Mouse (Mus musculus): ENCODE data around the gene Cnot4. TPM values are rescaled to one million over a fixed set of nuclear protein-coding genes. Genes with fewer than 3 reads are reported as not detected.

Gene Cnot4
- polyA plus RNA-seq, 1 experiment from 2014 or later, result 21.6 TPM

GRCm38 (mm10) chr6:35147726-35148422 is 14.3 kb upstream of the Cnot4 start:
- Histone ChIP-seq H3K36me3 (ENCODE audit: control insufficient read depth, insufficient read depth, low read length) (no peaks in the 10 kb centered on the region), H3K4me2 (ENCODE audit: low read depth, low read length) (no peak overlapping the region), H3K4me3 (replicated peaks; ENCODE audit: low read length) (no peak overlapping the region), H3K9me3 (replicated peaks; ENCODE audit: control insufficient read depth, low read length) (no peaks in the 10 kb centered on the region), H3K4me1 (ENCODE audit: control insufficient read depth, insufficient read depth, low read length) (no peaks in the 10 kb centered on the region), H3K27ac (ENCODE audit: low read length) (no peak overlapping the region), H3K9ac (ENCODE audit: low read length) (no peak overlapping the region), H3K27me3 (ENCODE audit: control insufficient read depth, insufficient read depth, low read length) (no peaks in the 10 kb centered on the region)
- ATAC-seq (ENCODE audit: insufficient read depth, low FRiP score), result no peak
- WGBS, result 78% methylated on average over 3 of the region's 3 CpGs

GRCm38 (mm10) chr6:35145569-35145968 is 12.0 kb upstream of the Cnot4 start:
- Histone ChIP-seq H3K27me3 (ENCODE audit: control insufficient read depth, insufficient read depth, low read length) (no peaks in the 10 kb centered on the region), H3K9me3 (replicated peaks; ENCODE audit: control insufficient read depth, low read length) (no peaks in the 10 kb centered on the region), H3K36me3 (ENCODE audit: control insufficient read depth, insufficient read depth, low read length) (no peaks in the 10 kb centered on the region), H3K27ac (ENCODE audit: low read length) (no peak overlapping the region), H3K9ac (ENCODE audit: low read length) (no peak overlapping the region), H3K4me2 (ENCODE audit: low read depth, low read length) (no peak overlapping the region), H3K4me3 (replicated peaks; ENCODE audit: low read length) (no peak overlapping the region), H3K4me1 (ENCODE audit: control insufficient read depth, insufficient read depth, low read length) (no peaks in the 10 kb centered on the region)
- 89% methylated on average over 2 of the region's 2 CpGs for WGBS
- no peak for ATAC-seq (ENCODE audit: insufficient read depth, low FRiP score)

- ATAC-seq (ENCODE audit: insufficient read depth, low FRiP score), result no peak
- Histone ChIP-seq H3K9me3 (replicated peaks; ENCODE audit: control insufficient read depth, low read length) (no peaks in the 10 kb centered on the region), H3K27ac (ENCODE audit: low read length) (no peak overlapping the region), H3K4me1 (ENCODE audit: control insufficient read depth, insufficient read depth, low read length) (no peaks in the 10 kb centered on the region), H3K4me3 (replicated peaks; ENCODE audit: low read length) (no peak overlapping the region), H3K27me3 (ENCODE audit: control insufficient read depth, insufficient read depth, low read length) (no peaks in the 10 kb centered on the region), H3K4me2 (ENCODE audit: low read depth, low read length) (no peak overlapping the region), H3K9ac (ENCODE audit: low read length) (no peak overlapping the region), H3K36me3 (ENCODE audit: control insufficient read depth, insufficient read depth, low read length) (no peaks in the 10 kb centered on the region)
- WGBS, result 88% methylated on average over 1 of the region's 1 CpGs
These were observed 6.8 kb upstream of the Cnot4 start for GRCm38 (mm10) chr6:35140351-35140750.

GRCm38 (mm10) chr6:35134844-35135243 is 1.3 kb upstream of the Cnot4 start:
- 42% methylated on average over 2 of the region's 2 CpGs for WGBS
- no peak for ATAC-seq (ENCODE audit: insufficient read depth, low FRiP score)
- H3K27ac ChIP-seq (ENCODE audit: low read length), result no peak overlapping the region
- peak overlapping the region; percentile 85 for H3K4me2 ChIP-seq (ENCODE audit: low read depth, low read length)
- H3K4me1 ChIP-seq (ENCODE audit: control insufficient read depth, insufficient read depth, low read length), result peaks cover 12% of the 10 kb centered on the region
- H3K9me3 ChIP-seq (replicated peaks; ENCODE audit: control insufficient read depth, low read length), result no peaks in the 10 kb centered on the region
- H3K4me3 ChIP-seq (replicated peaks; ENCODE audit: low read length), result no peak overlapping the region
- 0 out of 2 replicates have a peak overlapping the region, but pooled peaks have one; percentile 64 for H3K9ac ChIP-seq (ENCODE audit: low read length)
- H3K27me3 ChIP-seq (ENCODE audit: control insufficient read depth, insufficient read depth, low read length), result no peaks in the 10 kb centered on the region
- H3K36me3 ChIP-seq (ENCODE audit: control insufficient read depth, insufficient read depth, low read length), result no peaks in the 10 kb centered on the region

GRCm38 (mm10) chr6:35133246-35133578 is 312 bp downstream of the Cnot4 start:
- peak; percentile 90 for ATAC-seq (ENCODE audit: insufficient read depth, low FRiP score)
- Histone ChIP-seq H3K4me3 (replicated peaks; ENCODE audit: low read length) (peak overlapping the region; percentile 83), H3K27ac (ENCODE audit: low read length) (peak overlapping the region; percentile 94), H3K27me3 (ENCODE audit: control insufficient read depth, insufficient read depth, low read length) (no peaks in the 10 kb centered on the region), H3K36me3 (ENCODE audit: control insufficient read depth, insufficient read depth, low read length) (no peaks in the 10 kb centered on the region), H3K9ac (ENCODE audit: low read length) (peak overlapping the region; percentile 92), H3K4me1 (ENCODE audit: control insufficient read depth, insufficient read depth, low read length) (peaks cover 12% of the 10 kb centered on the region), H3K4me2 (ENCODE audit: low read depth, low read length) (peak overlapping the region; percentile 85), H3K9me3 (replicated peaks; ENCODE audit: control insufficient read depth, low read length) (no peaks in the 10 kb centered on the region)
- WGBS, result under 1% methylated on average over 24 of the region's 25 CpGs

GRCm38 (mm10) chr6:35132806-35133205 is 718 bp downstream of the Cnot4 start:
- H3K9ac ChIP-seq (ENCODE audit: low read length), result peak overlapping the region; percentile 92
- no peaks in the 10 kb centered on the region for H3K36me3 ChIP-seq (ENCODE audit: control insufficient read depth, insufficient read depth, low read length)
- H3K4me2 ChIP-seq (ENCODE audit: low read depth, low read length), result peak overlapping the region; percentile 85
- H3K4me1 ChIP-seq (ENCODE audit: control insufficient read depth, insufficient read depth, low read length), result peaks cover 12% of the 10 kb centered on the region
- WGBS, result under 1% methylated on average over 11 of the region's 11 CpGs
- peak overlapping the region; percentile 83 for H3K4me3 ChIP-seq (replicated peaks; ENCODE audit: low read length)
- H3K27ac ChIP-seq (ENCODE audit: low read length), result peak overlapping the region; percentile 94
- H3K9me3 ChIP-seq (replicated peaks; ENCODE audit: control insufficient read depth, low read length), result no peaks in the 10 kb centered on the region
- H3K27me3 ChIP-seq (ENCODE audit: control insufficient read depth, insufficient read depth, low read length), result no peaks in the 10 kb centered on the region
- no peak for ATAC-seq (ENCODE audit: insufficient read depth, low FRiP score)

GRCm38 (mm10) chr6:35122488-35122887 is 11.0 kb downstream of the Cnot4 start:
- Histone ChIP-seq H3K9ac (ENCODE audit: low read length) (no peak overlapping the region), H3K27ac (ENCODE audit: low read length) (no peak overlapping the region), H3K4me2 (ENCODE audit: low read depth, low read length) (no peak overlapping the region), H3K36me3 (ENCODE audit: control insufficient read depth, insufficient read depth, low read length) (no peaks in the 10 kb centered on the region; the same call in 1 of the 2 replicates), H3K9me3 (replicated peaks; ENCODE audit: control insufficient read depth, low read length) (no peaks in the 10 kb centered on the region), H3K4me1 (ENCODE audit: control insufficient read depth, insufficient read depth, low read length) (no peaks in the 10 kb centered on the region), H3K4me3 (replicated peaks; ENCODE audit: low read length) (no peak overlapping the region), H3K27me3 (ENCODE audit: control insufficient read depth, insufficient read depth, low read length) (no peaks in the 10 kb centered on the region)
- ATAC-seq (ENCODE audit: insufficient read depth, low FRiP score), result no peak
- WGBS, result 81% methylated on average over 2 of the region's 2 CpGs

- Histone ChIP-seq H3K9me3 (replicated peaks; ENCODE audit: control insufficient read depth, low read length) (no peaks in the 10 kb centered on the region), H3K4me3 (replicated peaks; ENCODE audit: low read length) (no peak overlapping the region), H3K4me1 (ENCODE audit: control insufficient read depth, insufficient read depth, low read length) (no peaks in the 10 kb centered on the region), H3K27me3 (ENCODE audit: control insufficient read depth, insufficient read depth, low read length) (no peaks in the 10 kb centered on the region), H3K27ac (ENCODE audit: low read length) (no peak overlapping the region), H3K4me2 (ENCODE audit: low read depth, low read length) (no peak overlapping the region), H3K36me3 (ENCODE audit: control insufficient read depth, insufficient read depth, low read length) (no peaks in the 10 kb centered on the region; the same call in 1 of the 2 replicates), H3K9ac (ENCODE audit: low read length) (no peak overlapping the region)
- WGBS, result 96% methylated on average over 3 of the region's 3 CpGs
- no peak for ATAC-seq (ENCODE audit: insufficient read depth, low FRiP score)
These were observed 11.6 kb downstream of the Cnot4 start for GRCm38 (mm10) chr6:35121925-35122324.

GRCm38 (mm10) chr6:35102457-35102856 is 31.1 kb downstream of the Cnot4 start:
- H3K27me3 ChIP-seq (ENCODE audit: control insufficient read depth, insufficient read depth, low read length), result no peaks in the 10 kb centered on the region
- H3K4me3 ChIP-seq (replicated peaks; ENCODE audit: low read length), result no peak overlapping the region
- no peak for ATAC-seq (ENCODE audit: insufficient read depth, low FRiP score)
- no peak overlapping the region for H3K4me2 ChIP-seq (ENCODE audit: low read depth, low read length)
- peaks cover 7% of the 10 kb centered on the region; the same call in 1 of the 2 replicates for H3K36me3 ChIP-seq (ENCODE audit: control insufficient read depth, insufficient read depth, low read length)
- 84% methylated on average over 1 of the region's 1 CpGs for WGBS
- H3K9me3 ChIP-seq (replicated peaks; ENCODE audit: control insufficient read depth, low read length), result no peaks in the 10 kb centered on the region
- H3K4me1 ChIP-seq (ENCODE audit: control insufficient read depth, insufficient read depth, low read length), result no peaks in the 10 kb centered on the region
- no peak overlapping the region for H3K27ac ChIP-seq (ENCODE audit: low read length)
- H3K9ac ChIP-seq (ENCODE audit: low read length), result no peak overlapping the region
